Mouse (Mus musculus) cerebellum, postnatal 36 days (tissue): ENCODE measurements around the gene Mettl22.

Experiments used
- DNase-seq, 2 experiments: peaks; one replicate each; pipeline ENCODE4 v3.0.0; 2021 to 2022; ENCODE audit warnings: mixed read lengths in 2 of 2

Mettl22 gene

GRCm38 (mm10) chr16:8470603-8471481, at the start of gene Mettl22:
TSS of gene Mettl22 (plus strand) at chr16:8470788.
- peak; percentile 90 to 93 for DNase-seq

DNA sequence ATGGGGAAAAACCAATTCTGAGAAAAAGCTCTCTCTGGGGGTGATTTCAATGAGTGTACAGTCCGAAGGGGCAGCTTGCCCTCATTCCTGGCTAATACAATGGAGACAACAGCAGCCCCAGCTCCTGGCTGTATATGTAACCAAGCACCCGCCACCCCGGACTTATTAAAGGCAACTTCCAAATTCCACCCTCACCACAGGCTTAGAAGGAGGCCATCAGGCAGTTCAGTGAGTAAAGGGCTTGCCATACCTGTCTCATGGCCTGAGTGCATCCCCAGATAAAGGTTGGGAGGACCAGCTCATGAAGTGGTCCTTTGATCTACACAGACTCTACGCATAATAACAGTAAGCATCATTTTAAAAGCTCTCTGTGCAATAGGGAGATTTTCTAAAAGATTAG, 49.7 kb upstream of the Mettl22 start:
- no peak for DNase-seq

DNA sequence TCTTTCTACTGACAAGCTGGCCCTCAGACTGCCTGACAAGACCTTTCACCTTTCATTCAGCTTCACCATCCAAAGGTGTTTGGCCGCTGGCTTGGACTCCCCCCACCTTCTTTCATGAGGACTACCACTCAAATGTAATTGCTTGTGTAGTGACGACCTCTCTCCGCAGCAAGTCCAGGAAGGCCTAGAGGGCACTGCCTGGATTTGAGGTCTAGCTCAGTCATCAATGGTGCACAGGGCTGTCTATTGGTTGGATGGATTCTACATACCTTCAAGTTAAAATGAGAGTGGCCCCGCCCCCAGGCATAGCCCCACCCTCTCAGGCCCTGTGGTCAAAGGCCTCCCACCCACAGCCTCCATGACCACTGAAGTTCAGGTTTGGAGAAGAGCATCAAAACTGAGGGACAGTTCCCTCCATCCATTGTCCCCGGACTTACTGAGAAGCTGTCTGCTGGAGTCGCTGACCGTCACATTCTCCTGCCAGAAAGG, 46.9 kb upstream of the Mettl22 start:
- DNase-seq, result no peak

GRCm38 (mm10) chr16:8424161-8424970, 46.2 kb upstream of the Mettl22 start:
- DNase-seq, result peak in 1 of 2 experiments; percentile 31

- peak; percentile 36 to 44 for DNase-seq
These were observed 45.6 kb upstream of the Mettl22 start, which contains the start of gene Tmem114 for GRCm38 (mm10) chr16:8424971-8425330. TSS of gene Tmem114 (minus strand) at chr16:8425136.

GRCm38 (mm10) chr16:8425736-8426135, 44.9 kb upstream of the Mettl22 start:
- DNase-seq, result no peak

GRCm38 (mm10) chr16:8429531-8429930, 41.1 kb upstream of the Mettl22 start:
- no peak for DNase-seq

DNA sequence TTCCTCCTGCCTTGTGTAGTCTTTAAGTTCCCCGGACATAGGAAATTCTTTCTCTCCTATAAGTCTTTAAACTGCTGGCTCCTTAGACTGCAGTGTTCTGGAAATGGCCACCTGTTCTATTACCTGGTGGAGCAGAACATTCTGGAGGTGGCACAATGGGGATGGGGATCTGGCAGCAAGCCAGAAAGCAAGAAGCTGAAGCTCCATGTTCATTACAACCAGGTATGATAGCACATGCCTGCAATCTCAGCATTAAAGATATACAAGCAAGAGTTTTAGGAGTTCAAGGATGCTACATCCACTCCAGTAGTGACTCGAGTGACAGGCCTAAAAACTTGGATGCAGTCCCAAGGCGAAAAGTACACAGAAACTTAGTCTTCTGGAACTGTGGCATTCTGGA, 38.0 kb upstream of the Mettl22 start:
- DNase-seq, result no peak

DNA sequence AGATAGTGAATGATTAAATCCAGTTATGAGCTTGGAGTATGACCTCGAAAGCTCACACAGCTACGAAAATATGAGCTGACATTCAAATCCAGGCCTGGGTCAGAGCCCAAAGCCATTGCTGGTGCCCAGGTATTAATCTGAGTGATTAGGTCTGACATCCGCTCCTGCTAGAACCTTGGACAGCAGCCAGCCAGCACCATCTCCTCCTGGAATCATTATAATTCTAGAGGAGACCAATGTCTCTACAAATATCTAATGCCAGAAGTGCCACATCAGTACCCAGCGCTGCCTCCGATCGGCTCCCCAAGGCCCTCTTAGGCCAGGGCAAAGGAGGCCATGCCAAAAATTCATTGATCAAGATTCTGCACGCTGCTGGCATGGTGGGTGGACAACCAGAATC, 25.7 kb upstream of the Mettl22 start:
- no peak for DNase-seq

DNA sequence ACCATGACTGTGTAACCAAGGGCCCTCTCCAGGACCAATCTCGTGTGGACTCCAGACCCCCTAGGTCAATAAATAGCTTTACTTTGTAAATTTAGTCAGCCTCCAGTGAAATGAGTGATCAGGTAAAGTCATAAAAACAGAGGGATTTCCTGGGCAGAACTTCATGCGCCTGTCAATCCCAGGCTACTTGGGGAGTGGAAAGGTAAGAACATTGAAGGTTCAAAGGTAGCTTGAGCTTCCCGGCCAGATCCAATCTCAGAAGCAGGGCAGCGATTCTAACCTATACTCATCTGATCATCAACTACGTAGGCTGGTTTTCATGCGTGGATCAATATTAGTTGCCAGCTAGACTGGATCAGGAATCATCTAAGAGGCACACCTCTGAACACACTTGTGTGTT, 24.3 kb upstream of the Mettl22 start:
- no peak for DNase-seq

- DNase-seq, result no peak
These were observed 17.3 kb upstream of the Mettl22 start for GRCm38 (mm10) chr16:8453301-8453700.

- no peak for DNase-seq
These were observed 15.4 kb upstream of the Mettl22 start for GRCm38 (mm10) chr16:8455221-8455620.

DNA sequence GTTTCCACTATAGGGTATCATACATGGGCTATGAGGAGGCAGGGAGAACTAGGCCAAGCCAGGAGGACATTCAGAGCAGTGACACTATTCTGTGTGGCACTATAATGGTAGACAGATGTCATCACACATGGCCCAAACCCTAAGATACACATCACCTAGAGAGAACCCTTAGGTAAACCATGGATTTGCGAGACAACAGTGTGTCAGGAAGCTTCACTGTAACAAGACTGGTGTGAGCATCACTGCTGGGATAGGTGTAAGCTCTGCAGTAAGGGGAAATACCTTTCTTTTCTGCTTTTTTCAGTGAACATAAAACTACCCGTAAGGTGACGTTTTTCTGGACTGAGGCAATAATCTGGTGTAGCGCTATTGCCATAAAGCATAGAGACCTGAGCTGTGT, 12.2 kb upstream of the Mettl22 start:
- no peak for DNase-seq

DNA sequence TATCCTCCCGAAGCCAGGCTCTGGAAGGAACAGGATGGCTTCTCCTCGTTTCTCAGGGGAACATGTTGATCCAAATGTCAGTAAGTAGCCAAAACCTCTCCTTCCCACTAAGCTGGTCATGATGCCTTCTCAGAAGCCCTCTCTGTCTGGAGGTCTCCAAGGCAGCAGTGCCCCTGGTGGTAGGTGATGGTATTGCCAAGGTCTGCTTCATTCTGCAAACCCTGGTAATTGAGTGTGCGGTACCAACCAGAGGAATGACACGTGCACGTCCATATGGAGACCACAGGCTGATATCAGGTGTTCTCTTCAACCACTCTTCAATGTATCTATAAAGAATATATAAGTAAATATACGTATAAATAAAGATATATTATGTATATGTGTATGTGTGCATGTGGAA, 11.5 kb upstream of the Mettl22 start:
- peak; percentile 70 for DNase-seq

DNA sequence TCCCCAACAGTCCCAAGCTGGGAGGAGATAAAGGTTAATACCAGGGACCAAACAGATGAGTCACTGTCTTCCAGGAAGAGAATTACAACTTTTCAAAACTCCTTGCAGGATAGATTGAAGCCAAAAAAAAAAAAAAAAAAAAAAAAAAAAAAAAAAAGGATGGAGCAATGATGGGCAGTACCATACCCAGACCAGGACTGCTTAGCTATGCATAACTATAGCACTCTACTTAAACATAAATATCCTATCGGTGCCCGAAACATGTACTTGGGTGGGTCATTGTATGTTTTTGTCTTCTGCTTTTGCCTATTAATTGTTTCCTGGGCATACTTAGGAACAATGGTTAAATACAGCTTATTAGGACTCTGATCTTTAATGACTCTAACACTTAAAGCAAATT, 456 bp upstream of the Mettl22 start:
- DNase-seq, result no peak

DNA sequence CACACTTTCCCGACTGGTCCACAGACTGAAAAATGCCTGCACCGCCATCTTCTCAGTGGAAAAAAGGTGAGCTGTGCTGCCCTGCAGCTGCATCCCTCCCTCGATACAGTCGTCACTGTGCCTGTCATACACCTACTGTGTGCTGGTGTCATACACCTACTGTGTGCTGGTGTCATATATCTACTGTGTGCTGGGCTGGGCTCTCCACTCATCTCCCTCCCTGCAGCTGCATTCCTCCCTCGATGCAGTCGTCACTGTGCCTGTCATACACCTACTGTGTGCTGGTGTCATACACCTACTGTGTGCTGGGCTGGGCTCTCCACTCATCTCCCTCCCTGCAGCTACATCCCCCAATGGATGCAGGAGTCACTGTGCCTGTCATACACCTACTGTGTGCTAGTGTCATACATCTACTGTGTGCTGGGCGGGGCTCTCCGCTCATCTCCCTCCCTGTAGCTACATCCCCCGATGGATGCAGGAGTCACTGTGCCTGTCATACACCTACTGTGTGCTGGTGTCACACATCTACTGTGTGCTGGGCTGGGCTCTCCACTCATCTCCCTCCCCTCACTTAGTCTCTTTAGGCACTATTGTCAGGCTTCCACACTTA, 16.9 kb downstream of the Mettl22 start:
- DNase-seq, result no peak

GRCm38 (mm10) chr16:8489340-8489739, 18.8 kb downstream of the Mettl22 start:
- DNase-seq, result no peak

DNA sequence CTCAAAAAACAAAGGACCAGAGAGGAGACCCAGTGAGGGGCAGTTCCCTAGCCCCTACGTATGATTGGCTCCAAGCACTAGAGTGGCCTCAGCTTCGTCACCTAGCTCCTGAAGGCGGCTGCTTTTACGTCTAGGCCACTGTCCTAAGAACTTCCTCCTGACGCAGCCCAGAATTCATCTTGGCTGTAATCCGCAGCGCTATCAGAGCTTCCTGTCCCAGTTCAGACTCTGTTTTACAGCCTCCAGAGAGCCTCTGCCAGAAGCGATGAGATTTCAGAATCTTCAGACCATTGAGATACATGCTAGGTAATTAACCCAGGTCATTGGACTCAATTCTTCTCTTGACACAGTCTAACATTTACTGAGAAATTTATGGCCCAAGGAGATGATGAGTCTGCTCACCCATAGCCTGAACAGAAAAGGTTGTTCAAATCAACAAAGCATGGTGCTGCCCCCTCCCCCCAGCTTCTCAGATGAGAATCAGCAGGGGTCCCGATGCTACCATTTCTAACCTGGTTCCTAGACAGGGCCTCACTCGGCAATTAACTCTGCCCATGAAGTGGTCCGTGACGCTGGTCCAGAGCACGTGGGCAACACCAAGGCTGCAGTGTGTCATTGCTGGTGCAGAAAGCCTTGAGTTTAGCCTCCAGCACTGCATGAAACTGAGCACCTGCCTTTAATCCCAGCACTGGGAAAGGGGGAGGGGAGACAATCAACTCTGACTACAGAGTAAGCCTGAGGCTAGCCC, 21.3 kb downstream of the Mettl22 start:
- no peak for DNase-seq

GRCm38 (mm10) chr16:8494268-8494667, 23.7 kb downstream of the Mettl22 start:
- peak; percentile 59 to 68 for DNase-seq

- no peak for DNase-seq
These were observed 26.4 kb downstream of the Mettl22 start for GRCm38 (mm10) chr16:8496967-8497366.

- no peak for DNase-seq
These were observed 33.7 kb downstream of the Mettl22 start for GRCm38 (mm10) chr16:8504271-8504670.

- no peak for DNase-seq
These were observed 39.3 kb downstream of the Mettl22 start for GRCm38 (mm10) chr16:8509894-8510293.

GRCm38 (mm10) chr16:8512830-8513229, 42.2 kb downstream of the Mettl22 start:
- DNase-seq, result no peak
